Mouse (Mus musculus) cerebellum, postnatal 10 days (tissue): ENCODE data around the gene Olfr765.
"Not testable (repeated sequence)": the region's sequence is repeated elsewhere in the genome, so short reads cannot be mapped to it uniquely, and the experiment has no call there.

Source experiments
- DNase-seq, 2 experiments: peaks; one replicate each; pipeline ENCODE4 v3.0.0; 2021; ENCODE audit warnings: mixed read lengths in 2 of 2

Gene Olfr765

GRCm38 (mm10) chr10:129049898-129050297 lies at the start of gene Olfr765:
TSS of gene Olfr765 (minus strand) at chr10:129049998.
- not testable (repeated sequence) for DNase-seq

DNA sequence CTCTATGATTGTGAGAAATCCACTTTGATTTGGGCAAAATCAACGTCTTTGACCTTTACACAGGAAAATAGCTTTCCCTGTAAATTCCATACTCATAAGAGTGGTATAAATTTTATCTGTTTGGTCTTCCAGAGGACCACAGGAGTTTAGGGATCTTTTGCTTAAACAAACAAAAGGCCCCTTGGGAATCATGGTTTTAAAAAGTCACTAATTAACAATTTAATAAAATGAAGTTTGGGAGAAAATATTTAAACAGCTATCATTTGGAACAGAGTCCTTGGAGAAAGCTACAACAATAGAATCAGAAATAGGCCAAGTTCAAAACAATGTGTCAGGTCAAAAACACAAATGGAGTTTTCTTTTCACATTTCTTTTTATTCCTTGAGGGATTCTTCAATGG lies 49.5 kb upstream of the Olfr765 start, which contains the start of gene Olfr768:
TSS of gene Olfr768 (minus strand) at position 101 of the 400 bp plus-strand sequence.
- DNase-seq, result no peak

GRCm38 (mm10) chr10:129082810-129083209 lies 33.0 kb upstream of the Olfr765 start, which contains the start of gene Olfr767:
TSS of gene Olfr767 (minus strand) at chr10:129082910.
- not testable (repeated sequence) for DNase-seq

GRCm38 (mm10) chr10:129068877-129069276 lies 19.1 kb upstream of the Olfr765 start, which contains the start of gene Olfr766-ps1:
TSS of gene Olfr766-ps1 (minus strand) at chr10:129068977.
- no peak for DNase-seq

- no peak for DNase-seq
Measured at GRCm38 (mm10) chr10:129039796-129040195, 10.0 kb downstream of the Olfr765 start, which contains the start of gene Olfr764-ps1. TSS of gene Olfr764-ps1 (minus strand) at chr10:129039896.

- DNase-seq, result no peak
Measured at GRCm38 (mm10) chr10:129028343-129028742, 21.5 kb downstream of the Olfr765 start.

DNA sequence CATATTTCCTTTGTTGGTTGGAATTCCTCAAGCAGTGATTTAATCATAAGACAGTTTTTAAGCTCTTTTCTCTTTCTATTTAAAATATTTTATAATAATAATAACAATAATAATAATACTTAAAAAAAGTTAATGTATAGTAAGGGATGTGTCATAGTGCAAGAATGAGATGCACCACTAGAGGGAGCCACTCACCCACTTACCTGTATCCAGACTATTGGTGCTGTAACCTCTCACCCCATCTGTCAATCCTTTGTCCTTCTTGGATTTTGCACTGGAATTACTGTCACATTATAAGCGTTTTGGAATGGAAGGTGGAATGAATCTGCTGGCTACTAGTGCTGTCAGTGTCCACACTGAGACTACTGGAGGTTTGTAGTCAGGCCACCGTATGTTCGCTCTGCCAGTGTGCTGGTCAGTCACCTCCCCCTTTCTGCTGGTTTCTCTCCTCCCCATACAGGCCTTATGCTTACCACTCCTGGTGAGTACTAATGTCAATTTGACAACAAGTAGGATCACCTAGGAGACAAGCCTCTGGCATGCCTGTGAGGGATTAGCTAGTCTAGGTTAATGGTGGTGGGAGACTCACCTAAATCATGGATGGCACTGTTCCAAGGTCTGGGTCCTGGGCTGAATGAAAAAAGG lies 23.7 kb downstream of the Olfr765 start:
- peak; percentile 77 to 84 for DNase-seq

GRCm38 (mm10) chr10:129023319-129023718 lies 26.5 kb downstream of the Olfr765 start:
- no peak for DNase-seq

GRCm38 (mm10) chr10:129014477-129014876 lies 35.3 kb downstream of the Olfr765 start:
- no peak for DNase-seq

- not testable (repeated sequence) for DNase-seq
Measured at GRCm38 (mm10) chr10:129011511-129011910, 38.3 kb downstream of the Olfr765 start.

- DNase-seq, result no peak
Measured at GRCm38 (mm10) chr10:129010288-129010841, 39.4 kb downstream of the Olfr765 start, which contains the start of gene Olfr763. TSS of gene Olfr763 (plus strand) at chr10:129010791.

DNA sequence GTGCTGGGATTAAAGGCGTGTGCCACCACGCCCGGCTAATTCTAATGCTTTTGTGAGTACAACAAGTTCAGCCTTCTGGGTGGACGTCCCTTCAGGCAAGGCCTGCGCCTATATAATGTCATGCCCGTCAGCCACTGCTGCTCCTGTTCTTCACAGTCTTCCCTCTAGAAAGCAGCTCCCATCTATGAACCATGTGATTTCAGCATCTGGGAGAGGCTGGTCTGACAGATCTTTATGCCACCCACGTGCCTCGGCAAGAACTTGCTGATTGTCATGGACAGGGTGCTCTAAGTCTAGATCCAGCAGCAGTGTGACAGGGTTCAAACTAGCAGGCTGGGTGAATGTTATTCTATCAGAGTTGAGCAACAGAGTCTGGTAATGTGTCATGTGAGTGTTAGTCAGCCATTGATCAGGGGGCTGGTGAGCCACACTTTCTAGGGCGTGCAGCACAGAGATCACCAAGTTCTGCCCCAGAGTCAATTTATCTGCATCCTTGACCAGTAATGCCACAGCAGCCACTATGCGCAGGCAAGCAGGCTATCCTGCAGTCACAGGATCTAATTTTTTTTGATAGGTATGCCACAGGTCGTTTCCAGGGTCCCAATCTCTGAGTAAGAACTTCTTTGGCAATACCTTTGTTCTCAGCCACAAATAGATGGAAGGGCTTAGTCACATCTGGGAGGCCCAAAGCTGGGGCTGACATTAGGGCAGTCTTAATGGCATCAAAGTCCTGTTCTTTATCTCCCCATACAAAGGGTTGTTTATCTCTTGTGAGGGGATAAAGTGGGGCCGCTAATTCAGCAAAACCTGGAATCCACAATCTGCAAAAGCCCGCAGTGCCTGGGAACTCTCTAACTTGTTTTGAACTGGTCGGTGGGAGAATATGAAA lies 45.5 kb downstream of the Olfr765 start:
- no peak for DNase-seq

DNA sequence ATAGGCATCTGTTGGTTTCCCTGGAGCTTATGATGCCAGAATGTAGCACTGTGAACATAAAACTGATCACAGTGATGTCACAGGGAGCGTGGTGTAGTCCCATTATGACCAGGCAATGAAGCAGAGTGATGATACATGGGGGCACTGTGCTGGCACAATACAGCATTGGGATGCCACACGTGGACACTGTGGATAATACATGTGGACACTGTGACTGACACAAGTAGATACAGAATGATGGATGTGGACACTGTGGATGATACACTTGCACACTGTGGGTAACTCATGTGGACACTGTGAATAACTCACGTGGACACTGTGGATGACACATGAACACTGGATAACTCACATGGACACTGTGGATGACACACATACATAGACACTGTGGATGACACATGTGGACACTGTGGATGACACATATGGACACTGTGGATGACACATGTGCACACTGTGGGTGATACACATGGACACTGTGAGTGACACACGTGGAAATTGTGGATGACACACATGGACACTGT lies 53.2 kb downstream of the Olfr765 start:
- DNase-seq, result no peak

DNA sequence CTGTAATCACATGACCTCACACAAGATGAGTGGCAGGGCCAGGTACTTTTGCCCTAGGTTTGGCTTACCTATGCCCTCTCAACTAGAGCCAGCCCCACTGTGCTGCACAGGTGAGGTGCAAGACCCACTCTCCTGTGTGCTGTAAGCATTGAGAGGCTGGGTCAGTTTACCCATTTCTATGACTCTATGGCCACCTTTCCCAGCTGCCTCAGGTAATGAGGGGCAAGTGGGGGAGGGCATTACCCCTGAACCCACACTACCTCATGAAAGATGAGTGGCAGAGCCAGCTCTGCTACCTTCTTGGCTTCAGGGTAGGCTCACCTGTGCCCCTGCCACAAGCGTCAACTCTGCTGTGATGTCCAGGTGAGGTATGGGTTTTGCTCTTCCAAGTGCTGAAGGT lies 54.0 kb downstream of the Olfr765 start:
- no peak for DNase-seq
